Mouse (Mus musculus) hindbrain, embryonic 16.5 days (tissue): Measurements from ENCODE around the gene BC030870. TPM values are rescaled to one million over a fixed set of nuclear protein-coding genes. Genes with fewer than 3 reads are reported as not detected.

Experiments
- ATAC-seq: fragments of 200-750 bp; cut with Nextera tagmentation; 2 replicates; pipeline ENCODE4 v1.8.0; 2017; ENCODE audit warnings: moderate TSS enrichment, moderate library complexity
- H3K27ac ChIP-seq: fragments of 300-500 bp; sonication (generic); 2 replicates; pipeline ENCODE4 v1.5.1; 2014; ENCODE audit warnings: low read depth, mild to moderate bottlenecking, control low read depth, low read length, moderate library complexity
- H3K27me3 ChIP-seq: fragments of 300-500 bp; sonication (generic); replicated peaks from 2 replicates; pipeline ENCODE4 v1.6.1; 2014; ENCODE audit warnings: low read length; ENCODE audit not compliant: control insufficient read depth, insufficient read depth
- H3K36me3 ChIP-seq: fragments of 300-500 bp; sonication (generic); 2 replicates; pipeline ENCODE4 v1.6.1; 2014; ENCODE audit warnings: mild to moderate bottlenecking, low read length, moderate library complexity, mixed read lengths; ENCODE audit not compliant: control insufficient read depth, insufficient read depth
- H3K4me1 ChIP-seq: fragments of 300-500 bp; sonication (generic); 2 replicates; pipeline ENCODE4 v1.6.1; 2014; ENCODE audit warnings: low read depth, low read length; ENCODE audit not compliant: control insufficient read depth, insufficient read depth
- H3K4me2 ChIP-seq: fragments of 300-500 bp; sonication (generic); 2 replicates; pipeline ENCODE4 v1.6.1; 2014; ENCODE audit warnings: mild to moderate bottlenecking, low read length, control low read depth, moderate library complexity
- H3K4me3 ChIP-seq: fragments of 300-500 bp; sonication (generic); 2 replicates; pipeline ENCODE4 v1.5.1; 2014; ENCODE audit warnings: mild to moderate bottlenecking, low read length, control low read depth, moderate library complexity
- H3K9ac ChIP-seq: fragments of 300-500 bp; sonication (generic); 2 replicates; pipeline ENCODE4 v1.6.1; 2014; ENCODE audit warnings: low read depth, mild to moderate bottlenecking, control low read depth, low read length, moderate library complexity
- H3K9me3 ChIP-seq: fragments of 300-500 bp; sonication (generic); 2 replicates; pipeline ENCODE4 v1.6.1; 2014; ENCODE audit warnings: mild to moderate bottlenecking, low read length, moderate library complexity; ENCODE audit not compliant: control insufficient read depth
- WGBS: fragments of 180-500 bp; shearing (Covaris S2); extraction: QIAGEN DNeasy Blood & Tissue Kit; methylation state at CpG from one replicate; pipeline ENCODE4 v1.1.7; 2014; 5-methylcytosine and 5-hydroxymethylcytosine counted together
- polyA plus RNA-seq: library from polyadenylated mRNA; unstranded; fragments of >200 nt; fragmentation: Nextera tagmentation; extraction: Ambion mirVana; gene quantifications from 2 replicates; pipeline ENCODE4 v1.2.1, GENCODE M21; 2015

The BC030870 gene
- polyA plus RNA-seq, 1 experiment from 2014 or later: not detected

DNA sequence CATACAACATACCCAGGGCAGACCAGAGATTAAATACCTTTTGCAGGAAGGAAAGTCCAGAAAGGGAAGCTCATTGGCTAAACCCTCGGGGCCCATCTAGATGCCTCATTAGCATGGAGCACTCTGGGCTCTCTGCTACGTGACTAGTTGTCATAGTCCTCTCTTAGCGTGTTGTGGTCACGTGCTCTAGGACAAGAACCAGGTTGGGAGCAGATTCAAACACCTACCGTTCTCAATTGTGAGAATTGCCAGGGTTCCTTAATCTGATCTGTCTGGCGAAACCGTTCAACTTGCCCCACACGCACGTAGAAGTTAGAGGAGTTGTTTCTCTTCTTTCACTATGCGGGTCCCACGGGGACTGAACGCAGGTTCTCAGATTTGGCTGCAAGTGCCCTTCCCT lies 41.2 kb downstream of the BC030870 start:
- H3K36me3 ChIP-seq: no peaks in the 10 kb centered on the region
- no peak overlapping the region for H3K9ac ChIP-seq
- no peaks in the 10 kb centered on the region for H3K4me1 ChIP-seq
- no peak for ATAC-seq
- WGBS: 89% methylated on average over 12 of the region's 12 CpGs
- no peak overlapping the region for H3K4me2 ChIP-seq
- no peak overlapping the region for H3K4me3 ChIP-seq
- no peaks in the 10 kb centered on the region for H3K9me3 ChIP-seq
- H3K27ac ChIP-seq: no peak overlapping the region
- no peaks in the 10 kb centered on the region for H3K27me3 ChIP-seq

DNA sequence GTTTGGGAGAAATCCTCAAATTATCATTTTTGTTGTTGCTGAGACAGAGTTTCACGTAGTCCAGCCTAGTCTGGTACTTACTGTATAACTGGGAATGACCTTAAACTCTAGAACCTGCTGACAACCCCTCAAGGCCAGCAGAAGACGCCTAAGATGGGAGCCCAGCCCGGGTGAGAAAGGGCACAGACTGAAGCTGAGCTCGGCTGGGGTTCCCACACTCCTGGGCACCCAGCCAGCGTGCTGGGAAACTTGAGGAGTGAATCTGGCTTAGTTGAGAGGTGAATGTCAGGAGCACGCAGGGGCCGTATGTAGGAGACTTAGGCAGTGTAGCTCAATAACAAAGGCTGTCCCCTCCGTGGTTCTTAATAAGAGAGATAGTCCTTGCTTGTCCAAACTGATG lies 41.7 kb downstream of the BC030870 start:
- no peak for ATAC-seq
- Histone ChIP-seq H3K4me1 (no peaks in the 10 kb centered on the region), H3K9me3 (no peaks in the 10 kb centered on the region), H3K27ac (no peak overlapping the region), H3K9ac (no peak overlapping the region), H3K4me2 (no peak overlapping the region), H3K4me3 (no peak overlapping the region), H3K27me3 (no peaks in the 10 kb centered on the region), H3K36me3 (no peaks in the 10 kb centered on the region)
- 64% methylated on average over 8 of the region's 8 CpGs for WGBS

DNA sequence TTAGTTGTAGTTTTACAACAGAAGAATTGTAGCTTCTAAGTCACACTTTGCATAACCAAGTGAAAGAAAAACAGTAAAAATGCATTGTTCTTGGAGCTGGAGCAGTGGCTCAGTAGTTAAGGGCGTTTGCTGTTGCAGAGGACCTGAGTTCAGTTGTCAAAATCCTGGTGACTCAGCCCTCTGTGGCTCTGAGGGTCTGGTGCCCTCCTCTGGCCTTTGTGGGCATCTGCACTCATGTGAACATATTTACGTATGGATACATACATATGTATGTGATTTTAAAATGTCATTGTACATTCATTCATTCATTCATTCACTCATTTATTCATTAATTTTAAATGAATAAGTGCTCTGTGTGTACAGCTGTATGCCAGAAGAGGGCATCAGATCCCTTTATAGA lies 43.7 kb downstream of the BC030870 start:
- no peak overlapping the region for H3K27ac ChIP-seq
- no peaks in the 10 kb centered on the region for H3K36me3 ChIP-seq
- H3K4me1 ChIP-seq: no peaks in the 10 kb centered on the region
- no peaks in the 10 kb centered on the region for H3K27me3 ChIP-seq
- 72% methylated on average over 2 of the region's 2 CpGs for WGBS
- no peak overlapping the region for H3K4me2 ChIP-seq
- H3K9ac ChIP-seq: no peak overlapping the region
- no peak for ATAC-seq
- H3K4me3 ChIP-seq: no peak overlapping the region
- H3K9me3 ChIP-seq: no peaks in the 10 kb centered on the region; the same call in 1 of the 2 replicates

DNA sequence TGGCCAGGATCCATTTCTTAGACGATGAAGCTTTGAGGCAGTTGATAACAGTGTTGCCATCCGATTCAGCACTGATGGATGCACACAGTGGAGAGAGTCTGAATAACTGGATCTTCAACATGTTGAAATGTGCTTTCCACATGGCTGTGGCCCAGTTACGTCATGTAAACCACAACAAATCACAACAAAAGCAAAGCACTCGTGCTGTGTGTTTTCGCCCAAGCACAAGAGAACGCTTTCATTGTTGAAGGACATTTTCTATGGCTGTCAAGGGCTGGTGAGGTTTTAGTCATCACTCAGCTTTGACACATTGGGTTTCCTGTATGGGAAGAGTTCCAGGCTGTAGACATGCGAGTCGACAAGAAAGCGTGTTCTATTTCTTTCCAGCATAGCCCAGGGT lies 48.6 kb downstream of the BC030870 start:
- no peaks in the 10 kb centered on the region for H3K36me3 ChIP-seq
- no peaks in the 10 kb centered on the region; the same call in 1 of the 2 replicates for H3K9me3 ChIP-seq
- no peaks in the 10 kb centered on the region for H3K4me1 ChIP-seq
- no peak for ATAC-seq
- 83% methylated on average over 9 of the region's 9 CpGs for WGBS
- H3K4me3 ChIP-seq: no peak overlapping the region
- H3K9ac ChIP-seq: no peak overlapping the region
- no peak overlapping the region for H3K27ac ChIP-seq
- no peak overlapping the region for H3K4me2 ChIP-seq
- no peaks in the 10 kb centered on the region for H3K27me3 ChIP-seq

DNA sequence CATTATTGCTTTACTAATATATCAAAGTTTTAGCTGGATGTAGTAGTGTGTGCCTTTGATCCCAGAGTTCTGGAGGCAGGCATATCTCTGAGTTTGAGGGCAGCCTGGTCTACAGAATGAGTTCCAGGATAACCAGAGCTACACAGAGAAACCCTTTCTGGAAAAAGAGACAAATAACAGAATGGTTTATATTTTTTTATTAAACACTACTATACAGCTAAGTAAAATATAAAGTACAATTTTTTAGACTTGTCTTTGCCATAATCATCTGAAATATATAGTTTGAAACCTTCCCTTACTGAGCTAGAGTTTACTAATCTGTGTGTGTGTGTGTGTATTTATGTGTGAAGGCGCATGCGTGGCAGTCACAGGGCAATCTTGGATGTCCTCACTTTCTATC lies 54.6 kb downstream of the BC030870 start, which contains the start of gene Gm10663:
Gene Gm10663, plus strand, starts transcription at position 301 of the 400 bp plus-strand sequence.
- Histone ChIP-seq H3K9ac (no peak within 1 kb of the TSS), H3K27ac (no peak within 1 kb of the TSS), H3K27me3 (no peaks in the 10 kb centered on the region), H3K4me2 (no peak within 1 kb of the TSS), H3K36me3 (no peaks in the 10 kb centered on the region), H3K4me3 (no peak within 1 kb of the TSS), H3K4me1 (no peaks in the 10 kb centered on the region), H3K9me3 (no peaks in the 10 kb centered on the region)
- no peak for ATAC-seq
- WGBS: 97% methylated on average over 2 of the region's 2 CpGs

DNA sequence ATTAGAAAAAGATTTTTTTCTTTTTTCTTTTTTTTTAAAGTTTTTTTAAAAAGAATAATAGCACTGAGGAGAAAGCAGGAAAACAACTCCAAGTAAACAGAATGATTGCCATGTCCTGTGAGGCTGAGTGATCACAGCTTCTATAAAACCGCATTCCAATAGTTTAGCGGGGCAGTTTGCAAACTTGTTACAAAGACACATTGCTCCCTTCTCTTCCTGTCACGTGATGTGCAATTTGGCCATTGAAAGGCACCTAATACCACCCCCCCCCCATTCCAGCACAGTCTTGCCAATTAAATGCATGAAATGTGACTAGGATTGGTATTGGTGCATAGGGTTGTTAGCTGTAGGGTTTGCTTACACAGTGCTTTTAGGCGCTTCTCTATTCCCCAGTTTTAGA lies 58.4 kb downstream of the BC030870 start:
- Histone ChIP-seq H3K27me3 (no peaks in the 10 kb centered on the region), H3K27ac (no peak overlapping the region), H3K4me1 (no peaks in the 10 kb centered on the region), H3K9me3 (no peaks in the 10 kb centered on the region), H3K36me3 (no peaks in the 10 kb centered on the region), H3K9ac (no peak overlapping the region), H3K4me2 (no peak overlapping the region), H3K4me3 (no peak overlapping the region)
- 78% methylated on average over 4 of the region's 4 CpGs for WGBS
- no peak for ATAC-seq

DNA sequence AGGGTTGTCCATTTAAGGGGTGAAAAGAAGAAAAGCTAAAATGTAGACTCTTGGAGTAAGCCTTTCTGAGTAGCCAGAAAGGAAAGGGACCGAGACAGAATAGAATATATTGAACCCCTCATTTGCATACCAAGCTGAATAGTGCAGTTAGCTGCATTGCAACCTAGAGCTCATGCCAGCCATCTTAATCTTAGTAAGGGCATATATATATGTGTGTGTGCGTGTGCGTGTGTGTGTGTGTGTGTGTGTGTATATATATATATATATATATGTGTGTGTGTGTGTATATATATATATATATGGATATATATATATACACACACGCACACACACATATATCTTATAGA lies 60.9 kb downstream of the BC030870 start:
- 74% methylated on average over 4 of the region's 4 CpGs for WGBS
- no peak overlapping the region for H3K4me2 ChIP-seq
- no peak for ATAC-seq

DNA sequence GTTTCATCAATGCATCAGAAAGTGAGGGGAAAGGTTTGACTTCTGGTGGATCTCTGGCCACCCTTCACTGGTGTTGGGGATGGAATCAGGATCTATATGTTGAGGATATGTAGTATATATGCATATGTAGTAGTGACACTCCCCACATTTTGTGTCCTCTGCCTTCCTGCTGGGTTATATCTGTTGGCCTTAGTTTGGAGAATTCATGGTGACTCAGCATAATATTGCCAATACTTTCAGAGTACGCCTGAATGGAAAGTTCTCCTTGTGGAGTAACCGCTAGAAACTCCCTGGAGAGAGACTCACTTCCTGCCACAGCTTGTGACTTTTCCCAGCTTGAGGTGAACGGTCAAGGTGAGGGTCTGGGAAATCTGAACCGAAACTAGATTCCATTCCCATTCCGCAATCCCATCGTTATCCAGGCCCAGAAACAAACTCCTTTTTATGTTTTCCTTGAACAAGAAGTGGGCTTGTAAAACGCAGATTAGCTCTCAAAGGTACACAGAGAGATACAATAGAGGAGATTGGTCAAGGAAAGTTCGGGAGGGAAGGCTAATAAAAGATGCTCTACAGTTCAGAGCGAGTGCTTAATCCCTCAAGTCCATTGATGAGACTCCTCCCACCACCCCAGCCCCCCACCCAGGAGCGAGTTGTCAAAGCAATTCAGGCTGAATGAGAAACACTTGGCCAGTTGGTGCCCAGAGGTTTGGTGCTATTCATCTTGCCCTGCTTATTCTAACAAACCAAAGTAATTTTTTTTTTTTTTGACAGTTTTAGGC lies 61.5 kb downstream of the BC030870 start:
- Histone ChIP-seq H3K4me1 (no peaks in the 10 kb centered on the region), H3K27me3 (no peaks in the 10 kb centered on the region), H3K4me2 (no peak overlapping the region), H3K9ac (no peak overlapping the region), H3K36me3 (no peaks in the 10 kb centered on the region), H3K9me3 (no peaks in the 10 kb centered on the region), H3K4me3 (no peak overlapping the region), H3K27ac (no peak overlapping the region)
- no peak for ATAC-seq
- 35% methylated on average over 10 of the region's 10 CpGs for WGBS

More for the DNA sequence above, 60.9 kb downstream of the BC030870 start:
- no peak overlapping the region for H3K9ac ChIP-seq
- no peaks in the 10 kb centered on the region for H3K27me3 ChIP-seq
- H3K4me3 ChIP-seq: no peak overlapping the region
- H3K9me3 ChIP-seq: no peaks in the 10 kb centered on the region
- H3K27ac ChIP-seq: no peak overlapping the region
- H3K4me1 ChIP-seq: no peaks in the 10 kb centered on the region
- no peaks in the 10 kb centered on the region for H3K36me3 ChIP-seq

DNA sequence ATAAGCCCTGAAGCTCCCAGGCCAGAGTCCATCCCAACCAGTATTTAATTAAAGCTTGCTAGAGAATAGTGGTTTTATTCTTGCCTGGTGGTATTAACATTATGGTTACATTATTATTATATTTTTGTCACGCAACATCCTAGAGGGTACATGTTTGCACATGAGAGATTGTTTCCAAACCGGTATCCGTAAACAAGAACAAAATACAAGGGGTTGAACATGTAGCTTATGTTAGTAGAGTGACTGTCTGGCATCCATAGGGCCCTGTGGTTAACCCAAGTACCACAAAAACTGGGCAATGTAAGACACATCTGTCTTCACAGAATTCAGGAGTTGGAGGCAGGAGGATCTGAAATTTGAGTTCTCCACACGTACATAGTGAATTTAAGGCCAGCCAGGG lies 62.3 kb downstream of the BC030870 start:
- Histone ChIP-seq H3K36me3 (no peaks in the 10 kb centered on the region), H3K4me1 (no peaks in the 10 kb centered on the region), H3K9me3 (no peaks in the 10 kb centered on the region), H3K9ac (no peak overlapping the region), H3K4me2 (no peak overlapping the region), H3K4me3 (no peak overlapping the region), H3K27me3 (no peaks in the 10 kb centered on the region), H3K27ac (no peak overlapping the region)
- no peak for ATAC-seq
- 96% methylated on average over 4 of the region's 4 CpGs for WGBS
